Mouse (Mus musculus) limb, embryonic 15.5 days (tissue): ENCODE measurements around the gene Cnga1. TPM values are rescaled to one million over a fixed set of nuclear protein-coding genes. Genes with fewer than 3 reads are reported as not detected.

Experiments used
- ATAC-seq: fragments of 200-750 bp; cut with Nextera tagmentation; 2 replicates; pipeline ENCODE4 v1.8.0; 2017; ENCODE audit warnings: low read depth, moderate TSS enrichment; ENCODE audit not compliant: insufficient number of reproducible peaks, low FRiP score, low TSS enrichment
- H3K27ac ChIP-seq: fragments of 300-500 bp; sonication (generic); 2 replicates; pipeline ENCODE4 v1.5.1; 2015; ENCODE audit warnings: moderate library complexity, mild to moderate bottlenecking, inconsistent platforms
- H3K27me3 ChIP-seq: fragments of 300-500 bp; sonication (generic); 2 replicates; pipeline ENCODE4 v1.6.1; 2015; ENCODE audit warnings: inconsistent platforms
- H3K36me3 ChIP-seq: fragments of 300-500 bp; sonication (generic); 2 replicates; pipeline ENCODE4 v1.6.1; 2015; ENCODE audit warnings: inconsistent platforms
- H3K4me1 ChIP-seq: fragments of 300-500 bp; sonication (generic); 2 replicates; pipeline ENCODE4 v1.6.1; 2015; ENCODE audit warnings: inconsistent platforms
- H3K4me2 ChIP-seq: fragments of 300-500 bp; sonication (generic); 2 replicates; pipeline ENCODE4 v1.6.1; 2015; ENCODE audit warnings: mild to moderate bottlenecking, inconsistent platforms
- H3K4me3 ChIP-seq: fragments of 300-500 bp; sonication (generic); 2 replicates; pipeline ENCODE4 v1.5.1; 2015; ENCODE audit warnings: mild to moderate bottlenecking, inconsistent platforms
- H3K9ac ChIP-seq: fragments of 300-500 bp; sonication (generic); 2 replicates; pipeline ENCODE4 v1.6.1; 2015; ENCODE audit warnings: inconsistent platforms
- H3K9me3 ChIP-seq: fragments of 300-500 bp; sonication (generic); 2 replicates; pipeline ENCODE4 v1.6.1; 2016; ENCODE audit warnings: inconsistent platforms
- WGBS: fragments of 180-500 bp; shearing (Covaris S2); methylation state at CpG from one replicate; pipeline ENCODE4 v1.1.7; 2015; 5-methylcytosine and 5-hydroxymethylcytosine counted together
- polyA plus RNA-seq: library from polyadenylated mRNA; unstranded; fragments of >200 nt; fragmentation: Nextera tagmentation; extraction: Ambion mirVana; gene quantifications from 2 replicates; pipeline ENCODE4 v1.2.1, GENCODE M21; 2015

Gene Cnga1
- polyA plus RNA-seq, 1 experiment from 2014 or later, result not detected

- H3K9me3 ChIP-seq, result no peaks in the 10 kb centered on the region
- H3K4me3 ChIP-seq, result no peak overlapping the region
- no peak for ATAC-seq
- H3K9ac ChIP-seq, result no peak overlapping the region
- no peaks in the 10 kb centered on the region for H3K27me3 ChIP-seq
- peaks cover 5% of the 10 kb centered on the region; the same call in 1 of the 2 replicates for H3K4me1 ChIP-seq
- WGBS, result 86% methylated on average over 13 of the region's 13 CpGs
- no peak overlapping the region for H3K4me2 ChIP-seq
- no peak overlapping the region for H3K27ac ChIP-seq
- no peaks in the 10 kb centered on the region for H3K36me3 ChIP-seq
Observed at GRCm38 (mm10) chr5:72658375-72658774, 14.3 kb upstream of the Cnga1 start.

- Histone ChIP-seq H3K4me2 (no peak overlapping the region), H3K4me3 (no peak overlapping the region), H3K27me3 (no peaks in the 10 kb centered on the region), H3K27ac (peak overlapping the region; percentile 27; the same call in 1 of the 2 replicates), H3K9ac (no peak overlapping the region), H3K9me3 (no peaks in the 10 kb centered on the region), H3K36me3 (no peaks in the 10 kb centered on the region), H3K4me1 (peaks cover 5% of the 10 kb centered on the region; the same call in 1 of the 2 replicates)
- WGBS, result 19% methylated on average over 7 of the region's 7 CpGs
- ATAC-seq, result no peak
Observed at GRCm38 (mm10) chr5:72656270-72656791, 12.3 kb upstream of the Cnga1 start.

- H3K4me2 ChIP-seq, result no peak overlapping the region
- H3K9ac ChIP-seq, result no peak overlapping the region
- no peak for ATAC-seq
- peaks cover 6% of the 10 kb centered on the region for H3K4me1 ChIP-seq
- peaks cover 10% of the 10 kb centered on the region; the same call in 1 of the 2 replicates for H3K27me3 ChIP-seq
- H3K9me3 ChIP-seq, result no peaks in the 10 kb centered on the region
- 69% methylated on average over 10 of the region's 10 CpGs for WGBS
- no peaks in the 10 kb centered on the region for H3K36me3 ChIP-seq
- no peak overlapping the region for H3K27ac ChIP-seq
- no peak overlapping the region for H3K4me3 ChIP-seq
Observed at GRCm38 (mm10) chr5:72653068-72653674, 9.1 kb upstream of the Cnga1 start.

GRCm38 (mm10) chr5:72648987-72649735, 5.1 kb upstream of the Cnga1 start:
- Histone ChIP-seq H3K9ac (no peak overlapping the region), H3K27ac (no peak overlapping the region), H3K9me3 (no peaks in the 10 kb centered on the region), H3K4me3 (no peak overlapping the region), H3K27me3 (peaks cover 24% of the 10 kb centered on the region), H3K4me1 (peaks cover 13% of the 10 kb centered on the region), H3K4me2 (no peak overlapping the region), H3K36me3 (no peaks in the 10 kb centered on the region)
- ATAC-seq, result no peak
- 74% methylated on average over 9 of the region's 9 CpGs for WGBS

- Histone ChIP-seq H3K27me3 (peaks cover 28% of the 10 kb centered on the region), H3K36me3 (no peaks in the 10 kb centered on the region), H3K9me3 (no peaks in the 10 kb centered on the region), H3K4me1 (peaks cover 13% of the 10 kb centered on the region), H3K4me2 (peak overlapping the region; percentile 81), H3K4me3 (peak overlapping the region; percentile 50), H3K9ac (peak overlapping the region; percentile 42), H3K27ac (no peak overlapping the region)
- WGBS, result 3% methylated on average over 18 of the region's 18 CpGs
- peak; percentile 68; the same call in 1 of the 2 replicates for ATAC-seq
Observed at GRCm38 (mm10) chr5:72647958-72648595, 4.0 kb upstream of the Cnga1 start.

GRCm38 (mm10) chr5:72647418-72647907, 3.4 kb upstream of the Cnga1 start, which contains the start of gene Nipal1:
Gene Nipal1 (plus strand): TSS chr5:72647795.
- peak; percentile 84 for ATAC-seq
- Histone ChIP-seq H3K4me1 (peaks cover 13% of the 10 kb centered on the region), H3K27me3 (peaks cover 28% of the 10 kb centered on the region), H3K4me2 (peak within 1 kb of the TSS; percentile 81), H3K4me3 (peak within 1 kb of the TSS; percentile 50), H3K27ac (no peak within 1 kb of the TSS), H3K9me3 (no peaks in the 10 kb centered on the region), H3K36me3 (no peaks in the 10 kb centered on the region), H3K9ac (peak within 1 kb of the TSS; percentile 42)
- under 1% methylated on average over 25 of the region's 25 CpGs for WGBS

- H3K4me1 ChIP-seq, result peaks cover 13% of the 10 kb centered on the region
- no peak overlapping the region for H3K9ac ChIP-seq
- peak overlapping the region; percentile 50 for H3K4me3 ChIP-seq
- H3K27me3 ChIP-seq, result peaks cover 28% of the 10 kb centered on the region
- no peak for ATAC-seq
- H3K4me2 ChIP-seq, result peak overlapping the region; percentile 81
- no peaks in the 10 kb centered on the region for H3K36me3 ChIP-seq
- H3K9me3 ChIP-seq, result no peaks in the 10 kb centered on the region
- 23% methylated on average over 10 of the region's 10 CpGs for WGBS
- no peak overlapping the region for H3K27ac ChIP-seq
Observed at GRCm38 (mm10) chr5:72646996-72647395, 2.9 kb upstream of the Cnga1 start.

GRCm38 (mm10) chr5:72646131-72646530, 2.1 kb upstream of the Cnga1 start:
- ATAC-seq, result no peak
- Histone ChIP-seq H3K27ac (no peak overlapping the region), H3K36me3 (no peaks in the 10 kb centered on the region), H3K4me3 (no peak overlapping the region), H3K27me3 (peaks cover 28% of the 10 kb centered on the region), H3K4me1 (peaks cover 13% of the 10 kb centered on the region), H3K9me3 (no peaks in the 10 kb centered on the region), H3K4me2 (no peak overlapping the region), H3K9ac (no peak overlapping the region)
- WGBS, result 32% methylated on average over 10 of the region's 10 CpGs

- WGBS, result 53% methylated on average over 7 of the region's 7 CpGs
- Histone ChIP-seq H3K4me2 (no peak overlapping the region), H3K9ac (no peak overlapping the region), H3K4me3 (no peak overlapping the region), H3K4me1 (peaks cover 13% of the 10 kb centered on the region), H3K9me3 (no peaks in the 10 kb centered on the region), H3K36me3 (no peaks in the 10 kb centered on the region), H3K27me3 (peaks cover 21% of the 10 kb centered on the region), H3K27ac (no peak overlapping the region)
- ATAC-seq, result no peak
Observed at GRCm38 (mm10) chr5:72643655-72644054, 420 bp downstream of the Cnga1 start.

- Histone ChIP-seq H3K9ac (no peak overlapping the region), H3K4me3 (no peak overlapping the region), H3K36me3 (no peaks in the 10 kb centered on the region), H3K27me3 (0 out of 2 replicates have a peak, but pooled peaks cover 4% of the 10 kb centered on the region), H3K4me1 (no peaks in the 10 kb centered on the region), H3K27ac (no peak overlapping the region), H3K9me3 (no peaks in the 10 kb centered on the region), H3K4me2 (no peak overlapping the region)
- ATAC-seq, result no peak
- 93% methylated on average over 1 of the region's 1 CpGs for WGBS
Observed at GRCm38 (mm10) chr5:72640072-72640471, 4.0 kb downstream of the Cnga1 start.

GRCm38 (mm10) chr5:72636576-72636975, 7.5 kb downstream of the Cnga1 start:
- no peak overlapping the region for H3K4me2 ChIP-seq
- no peak for ATAC-seq
- no peak overlapping the region for H3K9ac ChIP-seq
- H3K9me3 ChIP-seq, result no peaks in the 10 kb centered on the region
- no peaks in the 10 kb centered on the region for H3K4me1 ChIP-seq
- H3K27me3 ChIP-seq, result no peaks in the 10 kb centered on the region
- H3K27ac ChIP-seq, result no peak overlapping the region
- no peaks in the 10 kb centered on the region for H3K36me3 ChIP-seq
- H3K4me3 ChIP-seq, result no peak overlapping the region
- WGBS, result 86% methylated on average over 3 of the region's 3 CpGs
